Mouse (Mus musculus) ES-CJ7 (cell line): ENCODE measurements at regions not wholly inside any gene's neighbourhood (a gene's known extent, or its start where the extent isn't known, plus 50 kb on each side); places are given as distances from the start of the nearest gene placed in this dataset.

Source experiments
- DNase-seq: peaks from one replicate; pipeline ENCODE4 v3.0.0; 2011; ENCODE audit warnings: low read depth, low spot score

DNA sequence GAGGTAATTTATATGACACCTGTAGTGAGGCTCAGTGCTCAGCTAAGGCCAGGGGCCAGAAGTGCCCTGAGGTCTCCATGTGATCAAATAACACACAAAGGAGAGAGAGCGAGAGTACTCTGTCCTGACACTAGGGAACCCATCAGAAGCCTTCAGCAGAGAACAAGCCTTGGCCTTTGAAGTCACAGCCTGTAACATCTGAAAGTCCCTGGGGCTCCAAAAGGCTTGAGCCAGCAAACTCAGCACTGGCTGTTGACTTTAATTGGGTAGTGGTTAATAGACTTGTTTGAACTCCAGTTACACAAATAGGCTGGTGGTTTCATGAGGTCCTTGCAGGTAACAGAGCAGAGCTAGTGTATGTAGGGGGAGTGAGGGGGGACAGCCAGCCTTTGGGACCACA, 422.5 kb downstream of the Matn1 start:
- DNase-seq: no peak

DNA sequence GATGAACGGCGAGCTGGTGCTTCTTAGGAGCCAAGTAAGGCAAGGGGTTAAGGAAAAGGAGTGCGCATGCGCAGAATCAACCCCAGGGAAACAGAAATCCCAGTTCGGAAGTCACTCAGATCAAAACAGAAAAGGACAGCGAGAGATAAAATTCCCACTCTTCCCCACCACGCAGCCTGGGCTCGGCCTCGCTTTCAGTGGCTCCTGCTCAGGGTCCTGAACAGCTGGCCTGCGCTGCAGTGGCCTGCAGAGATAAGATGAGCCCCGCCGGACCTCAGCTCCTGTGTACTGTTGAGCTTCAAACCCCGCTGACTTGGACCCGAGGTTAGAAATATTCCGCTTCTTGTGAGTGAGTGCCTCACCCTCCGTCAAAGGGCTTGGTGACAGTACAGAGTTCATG, 428.3 kb downstream of the Matn1 start:
- DNase-seq: no peak

DNA sequence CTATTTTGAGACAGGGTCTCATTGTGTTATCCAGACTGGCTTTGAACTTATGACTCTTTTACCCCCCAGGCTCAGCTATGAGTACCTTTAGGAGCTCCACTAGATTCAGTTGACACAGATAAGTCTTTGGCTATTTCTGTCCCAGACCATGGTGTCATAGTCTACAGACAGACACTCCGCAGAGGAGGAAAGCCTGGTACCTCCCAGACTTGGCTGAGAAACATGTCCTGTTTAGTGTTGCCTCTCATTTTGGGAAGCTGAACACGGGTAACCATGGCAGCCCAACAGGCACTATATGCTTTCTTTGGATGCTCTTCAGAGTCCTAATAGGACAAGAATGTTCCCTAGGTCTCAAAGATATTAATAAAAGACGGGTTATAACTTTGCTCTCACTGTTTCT, 429.0 kb downstream of the Matn1 start:
- no peak for DNase-seq

DNA sequence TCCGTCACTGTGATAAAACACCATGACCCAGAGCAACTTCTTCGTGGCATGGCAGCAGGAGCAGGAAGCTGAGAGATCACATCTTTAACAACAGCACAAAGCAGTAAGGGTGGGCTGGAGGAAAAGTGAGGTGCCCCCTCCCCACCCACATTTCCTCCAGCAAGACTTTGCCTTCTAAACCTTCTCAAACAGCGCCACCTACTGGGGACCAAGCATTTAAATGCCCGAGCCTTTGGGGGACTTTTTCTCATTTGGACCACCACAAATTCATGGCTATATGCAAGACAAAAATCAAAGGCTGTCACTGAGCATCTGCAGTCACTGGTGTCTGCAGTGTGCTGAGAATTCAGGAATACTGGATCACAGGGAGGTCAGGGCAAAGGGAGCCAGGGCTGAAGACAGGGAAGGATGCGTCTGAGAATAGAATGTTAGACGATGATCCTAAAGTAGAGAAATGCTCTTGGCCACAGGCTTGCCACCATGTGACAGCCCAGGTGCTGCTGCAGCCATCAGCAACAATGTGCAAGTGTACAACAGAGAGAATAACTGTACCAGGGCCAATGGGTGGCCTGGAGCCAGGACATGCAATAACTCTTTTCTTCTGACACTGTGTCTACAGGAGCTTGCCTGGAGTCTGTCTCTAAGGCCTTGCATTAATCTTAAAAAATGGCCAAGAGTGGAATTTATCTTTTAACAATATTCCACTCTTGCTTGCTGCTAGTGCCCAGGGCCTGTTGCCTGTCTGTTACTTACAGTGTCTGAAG, 430.5 kb downstream of the Matn1 start:
- DNase-seq: no peak

DNA sequence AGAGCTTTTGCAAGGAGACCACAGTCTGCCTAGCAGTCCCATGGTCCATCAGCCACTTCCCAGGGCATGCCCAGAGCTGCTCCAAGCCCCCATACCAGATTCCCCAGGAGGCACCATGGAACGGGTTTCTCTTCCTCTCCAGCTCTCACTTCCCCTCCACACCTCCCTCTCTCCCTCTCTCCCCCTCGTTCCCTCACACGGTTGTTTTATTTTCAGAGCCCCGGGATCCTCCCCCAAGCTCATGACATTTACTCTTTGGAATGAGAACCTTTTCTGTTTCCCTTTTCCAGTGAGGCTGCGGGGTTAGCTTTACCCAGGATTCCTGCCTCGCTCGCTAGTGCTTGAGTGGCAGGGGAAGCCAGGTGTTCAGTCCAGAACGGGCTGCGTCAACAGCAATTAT, 436.9 kb downstream of the Matn1 start:
- DNase-seq: no peak

DNA sequence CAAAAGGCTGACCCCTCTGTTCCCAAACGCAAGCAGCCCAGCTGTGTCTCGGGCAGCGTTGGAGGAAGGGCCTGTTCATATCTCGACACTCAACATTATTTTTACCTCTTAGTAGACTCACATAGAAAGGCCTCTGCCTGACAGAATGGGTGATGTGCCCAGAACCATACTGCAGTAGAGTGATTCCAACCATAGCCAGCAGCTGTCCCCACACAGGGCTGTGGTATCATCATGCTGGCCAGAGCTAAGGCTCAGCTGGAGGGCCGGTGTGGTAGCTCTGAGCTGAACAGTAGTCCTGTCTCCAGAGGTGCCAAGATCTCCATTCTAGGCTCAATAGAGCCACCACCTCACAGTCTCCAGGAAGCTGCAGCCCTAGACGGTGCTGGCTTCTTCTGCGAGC, 437.3 kb downstream of the Matn1 start:
- no peak for DNase-seq

DNA sequence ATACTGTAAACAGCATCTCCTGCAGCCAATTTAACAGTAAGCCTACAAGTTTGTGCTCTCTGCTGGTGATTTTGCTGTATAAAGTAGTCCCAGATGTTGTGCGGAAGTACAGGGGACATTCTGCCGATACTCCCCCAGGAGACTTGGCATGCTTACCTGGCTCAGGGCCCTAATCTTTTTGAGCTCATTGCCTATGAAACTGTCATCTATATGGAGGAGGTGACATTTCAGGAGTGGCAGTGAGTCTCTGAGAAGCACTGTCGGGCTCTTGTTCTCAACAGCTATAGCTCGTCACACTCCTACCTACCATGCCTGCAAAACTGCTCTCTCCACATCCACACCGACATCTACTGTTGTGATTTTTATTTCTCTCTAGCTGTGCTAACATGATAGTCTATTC, 439.7 kb downstream of the Matn1 start:
- DNase-seq: no peak

DNA sequence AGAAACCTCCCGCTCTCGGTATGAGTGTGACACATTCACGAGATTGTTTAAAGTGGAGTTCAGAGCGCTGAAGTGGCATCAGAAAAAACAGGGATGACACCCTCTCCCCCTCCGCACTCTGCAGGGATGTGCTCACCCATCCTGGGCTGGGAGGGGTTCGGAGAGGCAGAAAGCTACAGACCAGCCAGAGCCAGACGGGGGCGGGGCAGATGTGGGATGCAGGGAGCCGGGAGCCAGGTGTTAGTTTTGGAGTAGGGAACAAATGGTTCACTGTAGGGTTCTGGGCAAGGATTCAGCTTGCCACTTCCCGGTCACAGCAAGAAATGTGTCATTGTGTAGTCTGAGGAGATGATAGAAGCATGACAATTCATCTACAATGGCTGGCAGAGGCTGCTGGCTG, 442.8 kb downstream of the Matn1 start:
- DNase-seq: no peak

DNA sequence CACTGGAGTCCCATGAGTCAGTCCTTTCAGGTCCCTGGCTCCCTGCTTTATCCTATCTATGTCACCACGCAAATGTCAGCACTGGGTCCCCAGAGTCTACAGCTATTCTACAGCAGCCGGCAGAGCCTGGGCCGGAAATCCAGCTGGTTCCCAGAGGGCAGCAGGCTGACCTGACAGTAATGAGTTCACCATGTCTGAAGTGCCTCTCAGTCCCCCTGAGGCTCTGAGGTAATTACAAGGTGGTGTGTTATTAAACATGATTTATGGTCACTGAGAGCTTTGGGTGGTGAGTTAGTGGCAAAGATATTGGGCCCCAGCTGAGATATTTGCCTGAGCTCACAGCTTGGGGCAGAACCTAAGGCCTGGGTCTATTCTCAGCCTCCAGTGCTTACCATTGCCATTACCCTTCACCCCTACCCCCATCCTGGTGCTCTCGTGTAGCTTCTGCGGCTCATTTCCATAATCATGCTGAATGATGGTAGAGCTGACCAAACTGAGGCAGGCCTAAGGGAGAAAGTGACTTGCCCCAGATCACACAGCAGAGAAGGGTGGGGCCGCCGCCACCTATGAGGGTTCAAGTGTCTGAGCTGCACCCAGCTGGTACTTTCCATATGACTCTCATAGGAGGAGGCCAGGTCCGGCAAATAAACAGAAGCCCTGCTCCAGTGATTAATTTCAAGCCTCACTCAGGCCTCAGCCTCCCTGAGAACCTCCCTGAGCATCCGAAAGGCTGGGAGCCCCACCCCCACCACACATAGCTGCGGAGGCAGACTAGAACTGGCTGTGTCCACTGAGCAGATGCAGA, 446.8 kb downstream of the Ptpru start:
- DNase-seq: no peak

DNA sequence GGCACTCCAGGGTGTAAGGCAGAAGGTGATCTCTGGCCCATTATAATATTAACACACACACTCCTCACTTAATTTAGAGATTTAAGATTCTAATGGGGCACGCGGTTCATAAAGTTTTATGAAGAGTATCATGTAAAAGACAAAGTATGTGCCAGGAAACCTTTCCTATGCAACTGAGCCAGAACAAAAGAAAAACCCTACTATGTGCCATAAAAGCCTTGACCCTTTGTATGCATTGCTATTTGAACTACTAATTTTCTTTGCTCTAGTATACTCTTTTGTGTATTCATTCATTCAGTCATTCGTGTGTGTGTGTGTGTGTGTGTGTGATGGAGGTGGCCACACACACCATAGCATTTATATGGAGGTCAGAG, 446.2 kb downstream of the Ptpru start:
- no peak for DNase-seq

DNA sequence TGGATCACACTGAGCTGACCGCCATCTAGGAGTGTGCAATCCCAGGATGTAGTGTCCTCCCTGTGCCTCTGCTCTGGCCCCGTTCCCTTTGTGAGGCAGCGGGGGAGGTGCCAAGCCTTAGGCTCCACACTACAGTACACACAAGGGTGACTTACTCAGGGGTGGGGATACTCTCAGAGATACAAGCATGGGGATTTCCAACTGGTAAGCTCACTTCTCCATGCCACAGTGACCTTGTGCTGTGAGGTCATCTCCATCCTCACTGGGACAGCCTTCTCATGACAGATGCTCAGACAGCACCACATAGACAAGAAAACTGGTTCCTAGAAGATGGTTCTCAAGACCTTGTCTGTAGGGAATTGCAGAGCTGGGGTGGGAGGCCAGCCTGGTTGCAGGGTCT, 445.6 kb downstream of the Ptpru start:
- DNase-seq: no peak

DNA sequence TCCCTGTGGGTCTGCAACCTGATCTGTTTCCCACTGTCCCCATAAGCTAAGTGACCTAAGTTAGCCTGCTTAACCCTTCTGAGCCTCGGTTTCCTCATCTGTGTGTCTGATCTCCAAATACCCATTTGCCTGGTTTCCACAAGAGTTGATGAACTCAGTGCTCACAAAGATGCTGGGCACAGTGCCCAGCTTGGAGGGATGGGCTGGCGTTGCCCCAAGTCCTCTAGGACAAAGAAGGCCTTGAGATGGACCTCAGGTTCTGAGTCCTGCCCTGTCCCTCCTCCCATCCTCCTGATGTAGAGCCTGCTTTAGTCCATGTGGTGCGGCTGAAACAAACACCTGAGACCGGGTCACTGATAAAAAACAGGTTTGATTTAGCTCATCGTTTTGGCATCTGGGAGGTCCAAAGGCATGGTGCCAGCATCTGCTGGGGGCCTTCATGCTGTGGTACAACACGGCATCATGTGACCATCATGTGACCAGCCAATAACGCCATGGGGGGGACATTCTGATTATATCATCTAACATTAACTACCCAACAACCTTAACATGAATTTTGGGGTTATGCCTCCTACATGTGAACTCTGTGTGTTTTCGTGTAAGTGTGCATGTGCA, 441.8 kb downstream of the Ptpru start:
- no peak for DNase-seq

DNA sequence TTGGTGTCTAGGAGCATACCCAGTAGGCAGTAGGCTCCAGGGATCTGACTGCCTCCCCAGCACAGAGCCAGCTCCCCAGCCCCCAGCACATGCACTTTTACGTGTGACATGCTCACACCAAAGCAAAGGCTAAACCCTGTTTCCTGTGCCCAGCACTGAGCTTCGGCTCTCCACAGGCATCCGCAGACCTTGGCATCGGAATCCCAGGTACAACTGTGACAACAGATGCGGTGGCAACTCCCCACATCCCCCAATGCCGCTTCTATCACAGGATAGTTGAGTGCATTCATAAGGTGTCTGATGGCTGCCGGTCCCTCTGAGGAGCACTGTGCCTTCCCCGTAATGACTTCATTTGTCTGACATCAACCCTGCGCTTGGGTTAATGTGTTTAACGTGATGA, 440.9 kb downstream of the Ptpru start:
- no peak for DNase-seq

DNA sequence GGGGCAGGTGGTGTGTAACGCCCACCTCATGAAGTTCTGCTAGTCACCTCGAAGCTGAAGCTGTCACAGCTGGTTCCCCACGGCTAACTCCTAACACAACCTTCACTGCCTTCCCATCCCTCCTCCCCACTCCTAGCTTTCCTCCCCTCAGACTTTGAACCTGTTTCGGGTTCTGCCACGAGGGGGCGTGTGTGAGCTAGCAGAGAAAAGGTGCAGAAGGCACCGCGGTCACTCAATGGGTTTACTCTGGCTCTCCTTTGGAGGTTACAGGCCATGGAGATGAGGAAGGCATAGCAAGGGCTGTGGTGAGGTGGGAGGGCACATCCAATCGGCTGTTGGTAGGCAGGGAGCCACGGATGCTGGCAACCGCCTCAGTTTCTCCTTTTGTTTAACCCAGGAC, 437.3 kb downstream of the Ptpru start:
- DNase-seq: peak; percentile 50

DNA sequence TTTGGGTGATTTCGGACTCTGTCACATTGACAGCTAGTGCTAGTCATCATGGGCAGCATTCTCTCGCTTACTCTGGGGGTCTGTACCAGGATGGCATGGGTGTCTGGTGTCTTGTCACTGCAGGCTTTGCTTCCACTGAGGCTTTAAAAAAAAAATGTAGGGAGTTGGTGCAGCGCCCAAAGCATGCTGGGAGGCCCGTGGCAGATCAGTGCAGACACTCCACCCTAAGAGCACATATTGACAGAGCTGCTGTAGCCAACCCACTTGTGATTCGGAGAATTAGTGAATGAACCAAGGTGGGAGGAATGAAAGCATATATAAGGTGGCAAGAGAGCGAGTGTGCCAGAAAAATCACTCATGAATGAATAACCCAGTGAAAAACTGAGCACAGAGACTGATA, 436.8 kb downstream of the Ptpru start:
- DNase-seq: no peak

DNA sequence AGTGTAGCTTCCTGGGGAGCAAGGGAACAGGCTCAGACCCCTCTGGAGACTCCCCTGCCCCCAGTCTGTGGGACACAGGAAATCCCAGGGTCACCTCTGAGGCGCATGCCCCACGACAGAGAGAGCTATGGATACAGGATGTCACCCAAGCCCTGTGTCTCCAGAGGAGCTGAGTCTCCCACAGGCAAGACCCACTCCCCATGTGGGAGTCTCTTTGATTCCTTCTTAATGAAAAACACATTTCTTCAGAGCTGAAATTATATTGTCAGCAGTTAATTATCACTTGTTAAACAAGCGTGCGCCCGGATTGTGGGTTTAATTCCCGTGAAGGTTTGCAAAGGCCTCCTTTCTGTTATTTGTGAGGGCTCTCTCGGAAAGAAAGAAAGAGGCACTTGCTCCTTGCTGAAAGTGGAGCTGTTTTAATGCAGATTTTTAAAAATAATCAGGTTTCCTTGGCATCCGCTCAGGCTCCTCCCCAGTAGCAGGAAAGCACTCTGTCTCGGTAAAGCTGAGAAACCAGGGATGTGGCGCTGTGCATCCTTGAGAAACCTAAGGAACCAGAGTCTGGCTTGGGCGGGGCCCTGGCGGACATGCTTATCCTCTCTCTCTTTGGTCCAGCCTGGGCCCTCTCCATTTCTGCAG, 432.6 kb downstream of the Ptpru start:
- no peak for DNase-seq

DNA sequence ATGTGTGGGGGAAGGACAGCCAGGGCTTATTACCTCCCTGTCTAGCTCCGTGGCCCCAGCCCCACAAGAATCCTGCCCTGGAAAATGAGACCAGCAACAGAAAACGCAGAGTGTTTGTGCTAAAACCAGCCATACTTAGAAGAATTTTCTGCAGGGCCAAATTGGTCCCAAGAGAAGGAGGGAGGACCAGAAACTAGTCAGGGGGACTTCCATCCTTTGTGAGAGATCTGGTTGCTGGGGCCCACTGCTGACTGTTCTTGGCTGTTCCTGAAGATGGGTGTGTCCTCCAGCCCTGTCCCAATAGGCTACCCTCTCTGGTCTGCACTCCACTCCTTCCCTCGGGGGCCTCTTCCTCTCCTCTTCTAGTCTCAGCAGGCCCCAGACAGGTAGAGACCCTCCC, 430.6 kb downstream of the Ptpru start:
- DNase-seq: no peak

DNA sequence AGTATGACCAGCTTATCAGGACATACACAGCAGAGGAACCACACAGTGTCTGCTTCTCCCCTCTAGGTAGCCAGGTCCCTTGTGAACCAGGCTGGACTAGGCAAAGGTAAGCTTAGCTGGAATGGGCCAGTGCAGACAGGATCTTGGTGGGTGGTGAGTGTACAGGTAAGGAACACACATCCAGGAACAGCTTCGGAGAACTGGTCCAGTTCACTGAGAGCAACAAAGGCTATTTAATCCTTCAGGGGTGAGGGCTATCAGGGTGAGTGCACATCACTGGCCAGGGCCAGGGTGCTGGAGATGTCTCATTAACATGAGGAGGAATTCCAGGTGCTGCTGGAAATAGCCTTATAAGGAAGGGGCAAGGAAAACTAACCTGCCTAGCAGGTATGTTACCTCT, 429.4 kb downstream of the Ptpru start:
- no peak for DNase-seq

DNA sequence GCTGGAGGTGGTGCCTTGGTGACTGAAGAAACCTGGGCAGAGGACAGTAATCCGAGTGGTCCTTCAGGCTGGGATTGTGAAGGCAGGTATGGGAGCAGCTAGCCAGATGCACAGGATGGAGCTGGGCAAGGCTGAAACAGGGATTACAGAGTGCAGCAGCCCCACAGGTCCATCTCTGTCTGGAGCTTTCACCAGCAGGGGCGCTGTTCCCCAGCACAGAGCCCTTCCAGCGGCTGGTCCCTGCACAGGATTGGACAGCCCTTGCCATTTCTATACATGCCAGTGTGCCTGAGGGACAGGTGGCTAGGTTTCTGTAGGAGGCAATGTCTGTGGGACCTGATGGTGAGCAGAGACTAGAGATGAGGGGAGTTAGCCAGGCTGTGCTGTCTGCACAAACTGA, 428.3 kb downstream of the Ptpru start:
- DNase-seq: peak; percentile 42

DNA sequence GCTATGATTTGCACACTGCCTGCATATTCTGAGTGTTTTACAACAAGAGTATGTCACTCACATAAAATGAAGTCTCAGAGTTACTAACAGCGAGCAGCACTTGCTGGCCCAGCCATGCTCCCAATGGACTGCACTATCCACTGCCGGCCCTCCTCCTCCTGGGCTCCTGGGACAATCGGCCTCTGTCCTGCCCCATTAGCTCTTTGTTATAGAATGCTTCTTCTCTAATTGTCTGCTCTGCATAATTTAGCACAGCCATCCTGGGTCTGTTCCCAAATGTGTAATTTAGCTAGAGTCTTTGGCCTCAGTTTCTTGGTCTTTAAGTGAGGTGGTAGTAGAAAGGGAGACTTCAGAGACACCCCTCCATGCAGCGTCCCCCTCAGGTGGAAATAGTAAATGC, 426.2 kb downstream of the Ptpru start:
- no peak for DNase-seq

DNA sequence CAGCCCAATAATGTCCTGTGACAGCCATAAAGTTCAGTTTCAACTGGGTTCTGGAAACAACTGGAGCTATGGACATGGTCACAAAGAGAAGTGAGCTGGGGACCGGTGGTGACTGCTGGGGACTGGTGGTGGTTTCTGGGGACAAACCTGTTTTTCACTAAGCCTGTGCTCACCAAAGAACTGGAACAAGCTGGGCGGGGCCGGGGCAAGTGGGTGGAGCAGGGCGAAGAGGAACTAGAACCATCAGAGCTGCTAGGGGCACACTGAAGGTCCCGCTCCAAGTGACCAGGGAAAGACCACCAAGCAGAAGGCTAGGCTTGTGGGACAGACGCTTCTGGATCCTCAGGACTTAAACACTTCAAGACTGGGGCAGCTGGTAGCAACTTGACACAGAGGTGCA, 424.7 kb downstream of the Ptpru start:
- no peak for DNase-seq

DNA sequence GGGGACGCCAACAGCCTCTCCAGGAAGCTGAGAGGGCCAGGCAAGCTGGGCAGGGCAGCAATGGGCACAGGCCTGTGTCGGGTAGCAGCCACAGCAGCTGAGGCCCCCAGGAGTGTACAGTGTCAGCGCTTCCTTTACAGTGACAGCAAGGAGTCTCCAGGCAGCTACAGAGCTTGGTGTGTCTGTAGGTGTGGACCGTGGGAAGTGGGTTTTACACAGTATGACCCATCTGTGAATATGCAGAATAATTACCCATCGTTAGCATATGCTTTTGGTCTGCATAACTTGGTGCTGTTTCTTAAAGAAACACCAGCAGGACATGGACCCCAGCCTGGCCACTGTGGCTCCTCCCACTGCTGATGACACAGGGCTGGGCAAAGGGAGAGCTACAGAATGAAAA, 422.6 kb downstream of the Ptpru start:
- no peak for DNase-seq

DNA sequence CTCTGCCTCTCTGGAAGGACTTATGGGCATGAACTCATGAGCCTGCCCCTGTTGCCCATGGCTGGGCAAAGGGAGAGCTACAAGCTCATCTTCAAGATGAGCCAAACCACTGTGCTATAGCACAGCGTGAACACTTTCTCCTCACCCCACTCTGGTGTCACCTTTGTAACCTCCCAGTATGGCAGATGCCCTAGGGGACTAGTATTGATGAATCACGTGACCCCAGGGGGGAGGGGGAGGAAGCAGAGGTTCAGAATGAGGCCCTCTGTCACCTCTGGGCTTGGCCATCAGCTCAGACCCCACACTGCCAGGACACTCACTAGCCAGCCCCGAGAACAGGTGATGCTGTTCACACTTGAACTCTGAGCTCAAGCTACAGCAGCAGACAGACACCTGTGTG, 421.9 kb downstream of the Ptpru start:
- no peak for DNase-seq
